Mouse (Mus musculus) naive thymus-derived CD4-positive, alpha-beta T cell, adult 5 months (primary cell): ENCODE data around the gene Srpk1. TPM values are rescaled to one million over a fixed set of nuclear protein-coding genes. Genes with fewer than 3 reads are reported as not detected.

Source experiments
- polyA plus RNA-seq: library from polyadenylated mRNA; unstranded; fragments of 100-300 nt; shearing (Covaris generic); gene quantifications from one replicate; pipeline ENCODE4 v1.2.1, GENCODE M21; 2017

Srpk1 gene
- 385 TPM for polyA plus RNA-seq

DNA sequence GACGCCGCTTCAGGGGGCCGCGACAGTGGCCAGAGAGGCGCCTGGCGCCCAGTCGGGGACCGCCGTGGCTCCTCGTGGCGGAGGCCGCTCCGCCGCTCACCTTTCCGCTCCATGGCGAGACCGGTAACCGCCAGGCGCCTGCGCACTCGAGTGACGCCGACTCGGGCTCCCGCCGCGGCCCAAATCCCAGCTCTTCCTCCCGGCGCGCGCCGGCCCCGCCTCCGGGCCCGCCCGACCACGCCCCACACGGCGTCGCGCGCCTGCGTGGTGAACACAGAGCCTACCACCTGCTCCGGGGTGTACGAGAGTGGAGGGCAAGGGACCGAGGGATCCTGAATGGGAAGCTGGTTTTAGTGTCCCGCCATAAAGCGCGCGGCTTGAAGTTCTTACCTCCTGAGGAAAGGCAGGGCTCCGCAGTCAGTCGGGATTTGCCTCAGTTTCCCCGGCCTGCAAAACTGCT lies at the start of gene Srpk1:
Gene Srpk1 (minus strand): TSS at position 410 of the 460 bp plus-strand sequence.

DNA sequence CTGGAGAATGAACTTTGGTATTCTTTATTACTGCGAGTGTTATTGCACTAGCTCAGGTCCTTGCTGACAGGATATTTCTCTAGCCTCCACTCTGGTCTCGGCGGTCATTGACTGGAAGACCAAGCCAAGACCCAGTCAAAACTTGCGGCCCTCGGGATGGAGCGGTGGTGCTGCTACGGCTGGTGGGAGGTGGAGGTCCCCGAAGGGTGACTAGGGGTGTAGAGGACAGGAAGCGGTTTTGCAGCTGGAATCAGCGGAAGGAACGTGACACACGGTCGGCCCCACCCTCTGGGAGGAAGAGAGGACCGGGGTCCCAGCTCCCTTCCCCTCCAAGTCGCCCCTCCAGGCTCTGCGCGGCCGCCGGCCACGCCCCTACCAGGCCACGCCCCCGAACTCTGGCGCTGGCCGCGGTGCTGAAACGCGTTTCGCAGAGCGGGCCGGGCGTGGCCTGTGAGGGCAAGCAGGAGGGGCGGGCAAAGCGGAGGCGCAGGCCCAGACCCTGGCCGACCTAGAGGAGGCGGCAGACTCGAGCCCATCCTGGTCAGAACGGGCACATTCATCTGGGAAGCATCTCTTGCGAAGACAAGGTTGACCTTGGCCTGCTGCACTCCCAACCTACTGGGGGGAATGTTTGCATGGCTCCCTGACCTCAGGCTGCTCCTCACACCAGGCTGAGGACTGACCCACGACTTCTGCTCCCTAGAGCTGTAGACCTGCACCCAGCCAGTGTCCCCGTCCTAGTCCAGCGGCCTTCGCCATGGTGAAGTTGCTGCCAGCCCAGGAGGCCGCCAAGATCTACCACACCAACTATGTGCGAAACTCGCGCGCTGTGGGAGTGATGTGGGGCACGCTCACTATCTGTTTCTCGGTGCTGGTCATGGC lies 47.0 kb downstream of the Srpk1 start, which contains the start of gene Lhfpl5:
Gene Lhfpl5 (plus strand): TSS at position 398 of the 882 bp plus-strand sequence.

DNA sequence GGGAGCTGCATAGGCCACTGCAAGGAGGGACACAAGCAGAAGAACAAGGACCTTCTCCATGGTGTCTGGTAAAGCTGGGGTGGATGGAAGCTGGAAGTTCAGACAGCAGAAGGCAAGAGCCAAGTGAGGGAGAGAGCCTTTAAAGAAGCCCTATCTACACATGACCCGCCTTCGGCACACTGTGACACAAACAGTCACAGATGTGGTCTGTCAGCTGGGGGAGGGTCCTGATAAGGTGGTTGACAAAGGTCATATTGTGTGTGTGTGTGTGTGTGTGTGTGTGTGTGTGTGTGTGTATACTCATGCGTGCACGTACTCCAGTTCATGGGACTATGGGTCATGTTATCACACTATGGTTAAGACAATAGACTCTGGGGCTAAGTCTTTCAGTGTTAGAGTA lies 61.9 kb downstream of the Srpk1 start, which contains the start of gene Clps:
Gene Clps (minus strand): TSS at position 169 of the 400 bp plus-strand sequence.

DNA sequence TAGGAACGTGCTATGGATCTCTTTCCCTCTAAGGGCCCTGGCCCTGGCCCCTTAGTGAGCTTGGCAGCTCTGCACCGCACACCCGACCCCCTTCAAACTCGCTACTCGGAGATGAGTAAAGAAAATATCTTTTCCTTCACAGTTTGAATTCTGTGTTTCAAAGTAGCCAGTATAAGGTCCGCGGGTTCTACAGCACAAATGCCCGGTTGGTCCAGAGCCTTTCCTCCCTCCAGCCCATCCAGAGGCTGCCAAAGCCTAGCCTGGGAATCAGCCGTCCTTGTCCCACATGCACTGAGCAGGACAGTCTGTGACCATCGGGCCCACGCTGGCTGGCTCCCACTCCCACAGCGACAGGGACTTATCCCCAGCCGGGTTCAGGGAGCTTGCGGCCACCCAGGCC lies 73.4 kb downstream of the Srpk1 start, which contains the start of gene Clpsl2:
Gene Clpsl2 (plus strand): TSS at position 301 of the 400 bp plus-strand sequence.

Other genes with a start within 250 kb of the Srpk1 start
- 53.3 TPM for gene Fkbp5, start 105.2 kb downstream of the Srpk1 start, polyA plus RNA-seq
- gene Armc12, start 91.9 kb downstream of the Srpk1 start, polyA plus RNA-seq: not detected
- gene Clpsl2, start 73.3 kb downstream of the Srpk1 start, polyA plus RNA-seq: not detected
- gene Clps, start 61.9 kb downstream of the Srpk1 start, polyA plus RNA-seq: not detected
- 1.1 TPM for gene Lhfpl5, start 47.1 kb downstream of the Srpk1 start, polyA plus RNA-seq
- gene Slc26a8, start 67.5 kb upstream of the Srpk1 start, polyA plus RNA-seq: 2.0 TPM
- 116 TPM for gene Mapk14, start 68.6 kb upstream of the Srpk1 start, polyA plus RNA-seq
- gene AC170998.1, start 103.4 kb upstream of the Srpk1 start, polyA plus RNA-seq: 9.8 TPM
- not detected for gene Mapk13, start 146.6 kb upstream of the Srpk1 start, polyA plus RNA-seq
- gene Brpf3, start 178.4 kb upstream of the Srpk1 start, polyA plus RNA-seq: 16.0 TPM
- gene Pnpla1, start 235.7 kb upstream of the Srpk1 start, polyA plus RNA-seq: 0.12 TPM